Mouse (Mus musculus) monocyte, adult 5-6 weeks (primary cell): Measurements from ENCODE around the gene Lrp2. TPM values are rescaled to one million over a fixed set of nuclear protein-coding genes. Genes with fewer than 3 reads are reported as not detected.

ENCODE experiments used
- ATAC-seq: fragments of 153-309, 156-312 bp; replicated peaks from 2 replicates; pipeline ENCODE4 v1.8.0; 2017; ENCODE audit warnings: mild to moderate bottlenecking; ENCODE audit not compliant: low TSS enrichment, insufficient number of reproducible peaks, severe bottlenecking, poor library complexity, low FRiP score
- total RNA-seq: library from RNA; stranded (forward); fragments of 200-1000, 200-491, 200-594 nt; gene quantifications from 3 replicates; pipeline ENCODE4 v1.2.3, GENCODE M21; 2017

Lrp2 gene
- total RNA-seq, 1 experiment from 2014 or later, result not detected

DNA sequence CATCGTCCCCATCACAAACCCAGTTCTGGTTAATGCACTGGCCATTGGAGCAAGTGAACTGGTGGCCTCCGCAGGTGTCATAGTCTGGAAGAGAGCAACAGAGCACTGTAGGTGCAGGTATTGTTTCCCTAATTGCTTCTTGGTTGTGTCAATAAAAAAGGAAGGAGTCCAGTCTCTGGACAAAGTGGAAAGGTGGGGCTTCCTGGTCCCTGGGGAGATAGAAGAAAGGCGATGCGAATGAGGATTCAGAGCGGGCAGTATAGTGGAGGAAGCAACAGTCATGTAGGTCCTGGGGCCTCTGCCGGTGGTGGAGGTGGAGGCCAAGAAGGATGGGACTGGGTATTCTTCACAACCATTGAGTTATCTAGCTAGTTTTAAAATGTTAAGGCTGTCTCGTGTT lies 49.8 kb downstream of the Lrp2 start:
- no peak for ATAC-seq

DNA sequence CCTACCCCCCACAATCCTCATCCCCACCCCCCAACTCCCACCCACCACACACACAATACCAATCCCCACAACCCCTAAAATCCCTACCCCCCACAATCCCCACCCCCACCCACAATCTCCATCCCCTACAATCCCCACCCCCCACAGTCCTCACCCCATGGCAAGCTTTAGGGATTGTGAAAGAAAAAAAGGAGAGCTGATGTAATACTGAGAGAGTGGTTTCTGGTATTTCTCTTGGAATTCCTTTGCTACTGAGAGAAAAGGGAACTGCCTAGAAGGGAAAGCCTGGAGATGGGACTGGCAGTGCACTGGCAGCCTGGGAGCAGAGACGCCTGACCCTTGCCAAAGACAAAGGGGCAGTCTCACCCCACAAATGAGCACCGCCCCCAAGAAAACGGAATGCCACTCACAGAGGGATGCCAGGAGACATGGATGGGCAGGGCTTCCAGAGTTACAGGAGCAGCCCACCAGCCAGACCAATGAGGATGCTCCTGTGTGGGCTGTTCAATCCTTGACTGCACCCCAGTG lies 54.3 kb downstream of the Lrp2 start:
- no peak for ATAC-seq

DNA sequence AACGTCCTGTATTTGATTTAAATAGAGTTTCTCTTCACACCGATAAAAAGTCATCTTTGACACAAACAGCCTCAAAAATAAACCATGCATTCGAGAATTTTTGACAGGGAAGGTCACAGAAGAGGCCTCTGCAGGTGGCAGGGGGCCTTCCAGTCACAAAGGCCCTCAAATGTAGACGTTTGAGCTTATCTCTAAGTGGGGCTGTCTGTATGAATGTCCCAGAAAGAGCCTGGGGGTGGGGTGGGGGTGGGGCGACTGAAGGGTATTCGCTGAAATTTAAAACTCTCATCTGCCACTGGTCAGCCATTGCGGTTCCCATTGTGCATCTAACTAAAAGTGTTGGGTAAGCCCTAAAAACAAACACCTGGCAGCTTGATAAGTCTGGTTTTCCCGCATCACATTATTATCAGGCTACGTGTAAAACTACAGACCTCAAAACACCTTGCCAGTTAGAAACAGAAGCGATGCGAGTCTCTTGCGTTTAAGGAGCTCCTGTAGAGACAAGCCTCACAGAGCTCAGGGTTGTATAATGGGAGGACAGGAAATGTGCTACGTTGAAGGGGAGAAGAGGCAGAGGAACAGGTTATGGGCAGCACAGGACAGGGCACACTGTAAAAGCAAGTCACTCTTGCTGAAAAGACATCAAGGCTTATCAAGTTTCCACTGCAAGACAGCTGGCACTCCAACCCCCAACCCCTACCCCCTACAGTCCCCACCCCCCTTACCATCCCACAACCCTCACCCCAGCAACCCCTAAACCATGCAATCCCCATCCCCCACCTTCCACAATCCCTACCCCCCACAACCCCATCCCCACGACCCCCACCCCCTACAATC lies 55.0 kb downstream of the Lrp2 start:
- no peak for ATAC-seq

DNA sequence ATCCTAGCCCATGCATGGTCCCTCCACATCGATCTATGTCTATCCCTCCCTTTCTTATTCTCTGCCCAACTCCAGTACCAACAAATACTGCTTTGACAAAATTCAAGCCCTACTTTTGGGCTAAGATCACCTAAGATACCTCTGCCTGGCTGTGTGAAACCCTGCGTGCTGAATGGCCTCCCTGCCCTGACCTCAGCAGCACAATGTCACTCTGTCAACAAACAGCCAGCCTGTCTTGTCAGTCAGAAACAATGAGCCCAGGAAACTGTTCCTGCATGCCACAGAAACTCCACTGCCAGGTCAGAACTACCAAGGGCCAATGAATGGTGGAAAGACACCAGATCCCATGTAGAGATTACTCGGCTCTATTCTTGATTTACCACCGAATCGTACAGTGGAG lies 55.7 kb downstream of the Lrp2 start:
- no peak for ATAC-seq

DNA sequence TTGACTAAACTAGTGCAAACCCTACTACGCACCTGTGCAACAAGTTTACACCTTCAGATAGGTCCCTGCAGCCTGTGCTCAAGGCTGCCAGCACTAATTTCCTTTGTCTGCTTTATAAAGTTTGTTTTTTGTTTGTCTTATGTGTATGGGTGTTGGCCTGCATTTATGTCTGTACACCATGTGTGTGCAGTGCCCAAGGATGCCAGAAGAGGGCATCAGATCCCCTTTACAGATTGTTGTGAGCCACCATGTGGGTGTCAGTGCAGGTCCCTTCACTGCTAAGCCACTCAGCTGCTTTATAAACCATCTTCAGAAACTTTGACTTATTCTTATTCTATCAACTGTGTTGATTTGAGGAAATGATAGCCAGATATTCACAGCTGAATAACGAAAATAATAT lies 65.6 kb downstream of the Lrp2 start:
- no peak for ATAC-seq

DNA sequence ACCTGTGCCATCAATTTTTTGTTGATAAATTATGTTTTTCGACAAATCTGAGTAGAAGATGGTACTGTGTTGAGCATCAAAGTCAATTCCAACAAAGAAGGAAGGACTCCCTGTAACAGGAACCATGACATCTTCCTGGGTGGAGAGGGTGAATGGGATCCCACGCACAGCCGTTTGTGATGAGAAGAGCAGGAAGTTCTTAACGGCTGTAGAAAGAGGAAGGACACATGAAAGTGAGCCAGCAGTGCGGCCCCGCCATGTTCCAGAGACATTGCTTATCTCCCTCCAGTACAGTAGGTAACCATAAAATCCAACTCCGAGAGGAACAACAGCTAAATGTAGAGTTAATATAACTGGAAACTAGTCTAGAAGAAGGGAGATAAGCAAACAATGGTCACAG lies 67.6 kb downstream of the Lrp2 start:
- ATAC-seq, result no peak

DNA sequence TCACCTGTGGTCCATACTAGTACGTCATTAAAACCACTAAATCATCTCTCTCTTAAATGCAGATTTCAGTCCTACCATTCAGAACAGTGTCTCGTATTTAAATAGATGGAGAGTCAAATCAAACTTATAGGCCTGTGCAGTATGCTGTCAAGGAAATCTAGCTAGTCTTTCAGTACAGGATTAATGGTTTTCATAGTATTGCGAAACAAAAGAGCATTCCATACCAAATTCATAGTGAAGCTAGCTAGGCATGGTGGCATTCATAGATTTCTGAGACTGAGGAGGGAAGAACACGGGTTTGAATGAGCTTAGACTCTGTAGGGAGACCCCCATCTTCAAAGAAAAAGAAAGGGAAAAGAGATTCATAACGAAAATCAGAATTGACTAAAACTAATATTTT lies 74.1 kb downstream of the Lrp2 start:
- no peak for ATAC-seq

DNA sequence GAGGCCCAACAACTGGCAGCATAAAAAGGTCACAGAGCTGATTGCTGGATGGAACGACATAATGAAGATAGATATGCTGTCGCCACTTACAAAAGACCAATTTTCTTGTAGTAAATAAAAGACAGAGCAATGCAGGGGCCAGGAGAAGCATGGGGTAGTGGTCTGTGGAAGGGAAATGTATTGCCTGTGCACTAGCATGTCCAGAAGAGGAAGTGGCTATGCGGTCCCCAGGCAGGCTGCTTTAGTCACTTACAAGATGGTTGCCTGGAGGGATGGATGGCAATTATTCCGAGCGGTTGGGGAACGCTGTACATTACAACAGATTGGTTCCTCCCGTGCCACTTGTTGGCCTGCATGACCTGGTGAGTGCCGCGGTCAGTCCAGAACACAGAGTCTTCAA lies 85.5 kb downstream of the Lrp2 start:
- no peak for ATAC-seq

DNA sequence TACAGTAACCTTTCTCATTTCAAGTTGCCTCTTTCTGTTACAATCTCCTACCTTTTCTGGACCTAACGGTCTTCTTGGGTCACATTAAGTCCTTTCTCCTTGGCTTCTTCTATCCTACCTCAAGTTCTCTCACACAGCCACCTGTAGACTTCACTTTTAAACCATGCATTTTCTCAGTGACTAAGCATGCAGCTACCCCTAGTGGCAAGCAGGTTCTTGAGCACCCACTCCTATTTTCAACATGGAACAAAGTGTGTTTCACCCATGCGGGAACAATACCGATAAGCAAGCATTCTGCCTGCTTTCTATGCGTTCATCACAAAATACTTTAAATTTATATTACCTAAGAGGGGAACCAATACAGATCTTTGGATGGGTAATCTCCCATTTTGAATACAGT lies 92.7 kb downstream of the Lrp2 start:
- no peak for ATAC-seq

DNA sequence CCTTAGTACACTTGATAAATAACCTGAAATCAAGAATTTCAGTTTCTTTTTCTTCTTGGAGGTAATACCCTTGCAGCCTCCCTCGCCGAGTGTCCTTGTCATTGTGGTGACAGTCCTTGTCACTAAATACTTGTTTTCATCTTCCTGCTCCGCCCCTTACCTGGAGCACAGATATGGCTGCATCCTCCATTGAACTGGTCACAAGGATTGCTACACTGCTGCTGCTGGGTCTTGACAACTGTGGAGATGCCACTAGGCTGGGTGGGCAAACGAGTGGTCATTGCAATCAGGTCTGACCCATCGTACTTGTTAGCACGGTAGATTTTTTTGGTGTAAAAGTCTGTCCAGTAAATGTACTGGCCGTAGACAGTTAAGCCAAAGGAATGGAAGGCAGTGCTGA lies 104.9 kb downstream of the Lrp2 start:
- no peak for ATAC-seq

DNA sequence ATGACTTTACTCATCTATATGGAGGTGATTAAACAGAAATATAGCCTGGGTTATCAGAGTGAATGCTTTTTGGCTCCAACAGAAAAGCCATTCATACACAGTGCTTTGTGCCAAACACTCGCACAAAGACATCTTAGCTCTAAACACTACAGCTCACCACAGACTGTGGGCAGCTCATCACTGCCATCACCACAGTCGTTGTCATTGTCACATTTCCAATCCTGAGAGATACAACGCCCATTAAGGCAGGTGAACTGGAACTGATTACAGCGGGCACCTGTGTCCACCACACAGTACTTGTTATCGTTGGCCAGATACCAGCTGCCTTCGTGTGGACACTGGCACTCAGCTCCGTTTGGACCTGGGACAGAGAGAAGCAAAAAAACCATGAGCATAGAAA lies 106.0 kb downstream of the Lrp2 start:
- no peak for ATAC-seq

DNA sequence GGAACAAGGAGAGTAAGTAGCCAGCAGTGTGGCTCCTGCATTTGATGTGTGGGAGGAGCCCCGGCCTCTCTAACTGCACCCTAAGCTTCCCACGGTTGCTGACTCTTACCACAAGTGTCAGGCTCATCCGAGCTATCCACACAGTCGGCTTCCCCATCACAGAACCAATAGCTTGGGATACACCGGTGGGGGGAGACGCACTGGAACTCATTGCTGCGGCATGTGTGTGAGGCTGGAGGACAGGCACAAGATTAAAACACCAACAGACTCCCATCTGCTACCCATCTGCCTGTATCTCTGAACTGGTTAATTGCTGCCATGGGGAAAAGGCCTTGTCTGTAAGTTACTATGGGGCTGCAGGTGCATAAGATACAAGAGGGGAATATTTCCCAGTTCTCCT lies 109.0 kb downstream of the Lrp2 start:
- no peak for ATAC-seq

DNA sequence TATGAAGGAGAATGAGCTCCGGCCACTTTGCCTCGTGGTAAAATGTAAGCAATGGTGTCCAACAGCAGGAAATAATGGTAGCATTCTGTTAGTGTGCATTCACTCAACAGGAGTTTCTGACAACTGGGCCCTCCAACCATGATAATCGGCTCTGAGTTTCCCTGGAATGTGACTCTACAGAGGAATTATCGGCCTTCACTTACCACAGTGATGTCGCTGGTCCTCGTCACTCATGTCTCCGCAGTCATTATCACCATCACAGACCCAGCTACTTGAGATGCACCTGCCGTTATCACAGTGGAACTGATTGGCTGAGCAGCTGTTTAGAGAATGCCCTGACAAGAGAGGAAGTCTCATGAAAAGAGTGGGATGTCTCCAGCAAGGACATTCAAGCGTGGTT lies 110.7 kb downstream of the Lrp2 start:
- no peak for ATAC-seq

DNA sequence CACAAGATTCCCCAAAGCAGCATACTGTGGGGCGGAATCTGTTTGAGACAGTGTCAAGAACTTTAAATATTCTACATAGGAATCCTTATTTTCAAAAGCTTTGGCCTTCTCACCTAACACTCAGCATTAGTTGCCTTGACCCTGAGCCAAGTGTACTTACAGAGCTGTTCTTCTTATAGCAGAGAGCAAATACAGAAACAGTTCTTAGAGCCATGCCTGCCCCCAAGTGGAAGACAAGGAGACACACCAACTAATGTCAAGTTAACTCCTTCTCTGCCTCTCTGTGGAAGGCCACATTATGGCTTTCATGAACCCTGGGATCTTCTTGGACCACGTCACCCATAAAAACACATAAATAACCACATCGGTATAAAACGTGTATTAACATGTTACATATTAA lies 114.0 kb downstream of the Lrp2 start:
- ATAC-seq, result no peak

DNA sequence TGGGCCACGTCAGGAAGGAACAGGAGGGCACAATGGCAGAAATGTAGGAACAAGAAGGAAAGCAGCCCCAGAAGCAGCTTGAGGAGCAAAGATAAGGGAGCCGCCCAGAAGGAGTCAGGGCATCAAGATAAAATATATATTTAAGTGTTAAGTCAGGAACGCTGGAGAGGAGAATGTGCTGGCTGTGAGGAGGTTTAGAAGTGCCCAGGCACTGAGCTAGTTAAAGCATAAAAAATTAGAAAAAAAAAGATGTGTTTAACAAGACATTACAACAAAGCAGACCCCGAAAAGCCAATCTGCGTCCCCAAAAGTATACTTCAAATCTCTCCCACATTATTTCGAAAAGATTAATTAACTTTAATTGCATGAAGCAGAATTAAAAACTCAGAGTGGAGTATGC lies 122.3 kb downstream of the Lrp2 start:
- no peak for ATAC-seq

DNA sequence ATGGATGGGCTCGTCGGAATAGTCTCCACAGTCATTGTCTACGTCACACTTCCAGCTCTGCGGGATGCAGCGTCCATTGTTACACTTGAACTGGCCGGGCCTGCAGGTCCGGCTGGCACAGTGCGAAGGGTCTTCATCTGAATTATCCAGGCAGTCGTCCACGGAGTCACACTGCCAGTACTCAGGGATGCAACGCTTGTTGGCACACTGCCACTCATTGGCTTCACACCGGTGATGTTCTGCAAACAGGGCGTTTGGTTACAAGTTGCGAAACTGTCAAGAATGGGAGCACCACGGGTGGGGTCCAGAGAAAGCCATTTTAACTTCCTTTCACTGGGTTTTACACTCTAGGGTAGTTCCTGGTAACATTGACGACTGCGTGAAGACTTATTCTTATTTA lies 126.4 kb downstream of the Lrp2 start:
- ATAC-seq, result no peak

DNA sequence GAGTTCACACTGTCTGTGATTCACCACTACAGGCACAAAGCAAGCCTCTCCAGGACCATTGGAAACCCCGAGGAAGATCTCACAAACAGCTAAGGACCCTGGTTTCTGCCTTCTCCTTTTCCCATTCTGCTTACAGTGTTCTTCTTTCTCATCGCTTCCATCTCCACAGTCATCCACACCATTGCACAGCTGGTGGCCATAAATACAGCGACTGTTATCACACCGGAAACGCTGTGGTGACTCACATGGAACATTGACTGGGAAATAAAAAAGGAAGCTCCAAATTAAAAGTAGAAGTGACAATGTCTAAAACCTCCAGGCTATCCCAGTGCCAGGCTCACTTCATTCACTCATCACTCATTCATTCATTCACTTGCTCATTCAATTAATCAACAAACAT lies 134.7 kb downstream of the Lrp2 start:
- ATAC-seq, result no peak

DNA sequence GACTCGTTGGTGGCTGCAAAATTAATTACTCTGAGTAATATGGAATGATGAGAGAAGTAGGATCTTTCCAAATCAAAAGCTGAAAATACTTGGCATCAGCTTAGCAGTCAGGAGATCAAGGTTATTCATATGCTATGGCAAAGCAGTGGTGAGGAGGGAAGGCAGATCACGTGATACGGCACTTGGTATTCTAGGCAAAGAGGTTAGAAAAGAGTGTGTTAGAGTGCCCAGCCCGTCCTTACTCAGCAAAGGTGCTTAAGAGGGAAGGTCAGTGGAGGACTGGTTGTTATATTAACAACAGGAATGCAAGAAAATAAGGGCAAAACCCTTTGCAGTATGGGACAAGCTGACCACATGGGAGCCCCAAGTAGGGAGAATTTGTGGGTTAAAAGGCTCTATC lies 137.3 kb downstream of the Lrp2 start:
- ATAC-seq, result no peak

DNA sequence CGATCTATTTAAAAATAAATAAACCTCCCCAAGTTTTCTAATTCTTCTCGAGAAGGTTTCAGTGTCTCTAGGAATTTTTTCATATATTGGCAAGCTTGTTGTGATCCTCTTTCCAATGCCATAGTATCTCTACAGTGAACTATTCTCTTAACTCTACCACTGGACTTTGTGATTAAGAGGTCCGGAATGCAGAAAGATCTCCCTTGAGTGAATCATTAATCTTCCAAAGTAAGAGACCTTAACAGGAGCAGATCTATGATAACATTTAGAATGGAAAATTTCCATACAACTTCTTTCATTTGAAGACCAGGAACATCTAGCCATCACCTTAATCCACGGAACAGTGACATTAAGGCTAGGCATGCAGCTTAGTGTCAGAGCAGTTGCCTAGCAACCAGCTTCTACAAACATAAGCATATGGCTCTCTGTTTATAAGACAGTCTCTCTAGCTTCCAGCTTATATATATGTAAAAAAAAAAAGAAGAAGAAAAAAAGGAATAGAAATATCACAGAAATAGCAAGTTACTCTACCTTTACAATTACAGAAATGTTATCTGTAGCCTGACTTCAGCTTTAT lies 139.9 kb downstream of the Lrp2 start:
- no peak for ATAC-seq

DNA sequence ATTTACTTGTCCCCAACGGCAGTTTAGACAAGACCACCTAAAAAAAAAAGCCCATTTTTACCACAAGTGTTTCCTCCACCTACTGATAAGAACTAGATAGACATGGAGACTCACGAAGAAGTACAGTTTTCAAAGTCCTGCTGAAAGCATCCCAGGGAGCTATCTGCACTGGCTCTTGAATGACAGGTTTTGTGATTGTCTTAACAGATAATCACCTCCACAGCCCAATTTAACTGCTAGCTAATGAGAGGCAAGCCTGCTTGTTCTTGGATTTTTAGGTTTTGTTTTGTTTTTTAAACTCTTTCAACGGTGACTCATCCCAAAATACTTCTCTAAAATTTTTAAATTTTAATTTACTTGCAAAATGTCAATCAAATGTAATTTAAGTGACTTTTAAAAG lies 144.2 kb downstream of the Lrp2 start:
- no peak for ATAC-seq
